Comparison of ENCODE assay signal across 14 mouse cellular contexts in genomic region chr11:4421933-4422488, GRCm38 (mm10). TPM values are rescaled to one million over a fixed set of nuclear protein-coding genes. Genes with fewer than 3 reads are reported as not detected.
DNase-seq lines count a peak whose midpoint lies in the region; ATAC-seq and TF ChIP-seq lines count a peak whose summit lies in the region.
"Had no signal": no experiment of that assay in that cellular context is flagged by ENCODE, and none has a peak within 500 bp of the region (broad histone marks: within the 10 kb centered on the region; RNA-seq: fewer than 3 reads in every experiment).

No protein-coding gene starts in this region.

- TF ChIP-seq CTCF in layer of hippocampus, adult 2 months (conservative IDR thresholded peaks at IDR 0.05): peak; percentile 89

- peak; percentile 79 for ATAC-seq in granulocyte monocyte progenitor cell, adult 5-6 weeks (replicated peaks; ENCODE audit: poor library complexity, severe bottlenecking)
- no peak for ATAC-seq in activated CD4-positive, CD25-positive, alpha-beta regulatory T cell, adult 4 months

- no peak overlapping the region for H3K27ac ChIP-seq in layer of hippocampus, adult 2 months
- H3K27ac ChIP-seq: embryonic facial prominence, embryonic 12.5 days; limb, embryonic 12.5 days had no signal

- H3K4me3 ChIP-seq in layer of hippocampus, adult 2 months: no peak overlapping the region
- H3K4me3 ChIP-seq: embryonic facial prominence, embryonic 12.5 days; limb, embryonic 12.5 days had no signal

- peak; percentile 1 for DNase-seq in cerebellum, adult 11-12 months
- DNase-seq in cerebellum, postnatal 25 days: no peak
- DNase-seq in layer of hippocampus, adult 2 months (ENCODE audit: low spot score in 2 of 2): no peak
- DNase-seq in layer of hippocampus, adult 8-10 months (ENCODE audit: low spot score in 2 of 2): no peak
- peak; percentile 60 for DNase-seq in CD4-positive, CD25-positive, alpha-beta regulatory T cell, adult 2 months (ENCODE audit: low read depth, low spot score)
- no peak for DNase-seq in urinary bladder, adult 2 months (ENCODE audit: low spot score)
- DNase-seq: adrenal gland, postnatal 10 days; kidney, adult 18-20 months had no signal

RNA-seq across cellular contexts. Expression of gene Hormad2, which starts 18.9 kb away (rescaled TPM):
- total RNA-seq in layer of hippocampus, adult 2 months (2021): not detected
- total RNA-seq in layer of hippocampus, adult 8-10 months (2022): under 1 TPM in 2 of 4 experiments, not detected in 2; 0.23 to 0.65 TPM
- total RNA-seq in granulocyte monocyte progenitor cell, adult 5-6 weeks (2014; fragmentation: Nextera tagmentation): 1.3 and 2.7 TPM in 2 replicates
- total RNA-seq in granulocyte monocyte progenitor cell, adult 5-6 weeks (2017): 0.52 TPM in 1 of 2 replicates, not detected in the other
- polyA plus RNA-seq in urinary bladder, adult 2 months (2012; rRNA removed): 0.04 and 0.07 TPM in 2 replicates
- polyA plus RNA-seq in activated CD4-positive, CD25-positive, alpha-beta regulatory T cell, adult 4 months (2017; shearing (Covaris generic)): 1 to 10 TPM in 1 of 2 experiments, under 1 TPM in 1; 0.46 to 1.0 TPM
- total RNA-seq: heart, adult 18-20 months had no signal
- polyA plus RNA-seq: C2C12 had no signal

Comparison
In these comparisons a context has a peak if more than half of its experiments do, and no peak if none do; other contexts are left out.
1. DNase-seq: peak in cerebellum, adult 11-12 months (single experiment) and CD4-positive, CD25-positive, alpha-beta regulatory T cell, adult 2 months (single experiment); none in cerebellum, postnatal 25 days (0 of 2), layer of hippocampus, adult 2 months (0 of 2), layer of hippocampus, adult 8-10 months (0 of 2) and urinary bladder, adult 2 months (single experiment).